Mouse (Mus musculus): ENCODE data around the gene Smap2. TPM values are rescaled to one million over a fixed set of nuclear protein-coding genes. Genes with fewer than 3 reads are reported as not detected.

Smap2 gene
- total and polyA plus RNA-seq, 2 experiments = 13.7 to 19.2 TPM

- no peaks in the 10 kb centered on the region for H3K79me2 ChIP-seq (ENCODE audit: control insufficient read depth, insufficient read depth, low read length)
- WGBS = 20% methylated on average over 35 of the region's 35 CpGs
- no peaks in the 10 kb centered on the region for H3K36me3 ChIP-seq (ENCODE audit: control insufficient read depth, insufficient read depth, low read length)
- no peak overlapping the region for H3K9ac ChIP-seq (ENCODE audit: low read depth, low read length)
- peaks cover 5% of the 10 kb centered on the region; the same call in 1 of the 2 replicates for H3K27me3 ChIP-seq (ENCODE audit: control insufficient read depth, insufficient read depth, low read length)
- TF ChIP-seq CTCF (IDR thresholded peaks at IDR 0.05; ENCODE audit: low read depth, low read length) (no peak), POLR2A (IDR thresholded peaks at IDR 0.05; ENCODE audit: extremely low read depth, insufficient read depth, low read length) (no peak)
- no peak for DNase-seq (ENCODE audit: extremely low read depth, low read depth, low spot score)
- H3K4me1 ChIP-seq (ENCODE audit: control insufficient read depth, insufficient read depth, low read length) = peaks cover 3% of the 10 kb centered on the region
- H3K4me3 ChIP-seq (ENCODE audit: insufficient read depth, low read depth, low read length) = no peak overlapping the region
- H3K27ac ChIP-seq (replicated peaks; ENCODE audit: insufficient read depth, low read depth, low read length) = no peak overlapping the region
Measured at GRCm38 (mm10) chr4:121052454-121053323, 35.6 kb upstream of the Smap2 start.

GRCm38 (mm10) chr4:121051863-121052262 lies 34.8 kb upstream of the Smap2 start:
- no peaks in the 10 kb centered on the region for H3K79me2 ChIP-seq (ENCODE audit: control insufficient read depth, insufficient read depth, low read length)
- H3K4me1 ChIP-seq (ENCODE audit: control insufficient read depth, insufficient read depth, low read length) = peaks cover 3% of the 10 kb centered on the region
- 76% methylated on average over 4 of the region's 4 CpGs for WGBS

GRCm38 (mm10) chr4:121042946-121043345 lies 25.9 kb upstream of the Smap2 start:
- TF ChIP-seq POLR2A (IDR thresholded peaks at IDR 0.05; ENCODE audit: extremely low read depth, insufficient read depth, low read length) = no peak
- no peak for TF ChIP-seq CTCF (IDR thresholded peaks at IDR 0.05; ENCODE audit: low read depth, low read length)

More at GRCm38 (mm10) chr4:121051863-121052262, 34.8 kb upstream of the Smap2 start:
- H3K36me3 ChIP-seq (ENCODE audit: control insufficient read depth, insufficient read depth, low read length) = no peaks in the 10 kb centered on the region
- H3K27ac ChIP-seq (replicated peaks; ENCODE audit: insufficient read depth, low read depth, low read length) = no peak overlapping the region
- H3K4me3 ChIP-seq (ENCODE audit: insufficient read depth, low read depth, low read length) = no peak overlapping the region
- H3K27me3 ChIP-seq (ENCODE audit: control insufficient read depth, insufficient read depth, low read length) = peaks cover 5% of the 10 kb centered on the region; the same call in 1 of the 2 replicates
- no peak for TF ChIP-seq CTCF (IDR thresholded peaks at IDR 0.05; ENCODE audit: low read depth, low read length)
- no peak for TF ChIP-seq POLR2A (IDR thresholded peaks at IDR 0.05; ENCODE audit: extremely low read depth, insufficient read depth, low read length)
- no peak for DNase-seq (ENCODE audit: extremely low read depth, low read depth, low spot score)
- no peak overlapping the region for H3K9ac ChIP-seq (ENCODE audit: low read depth, low read length)

GRCm38 (mm10) chr4:121042472-121042871 lies 25.4 kb upstream of the Smap2 start:
- no peak for TF ChIP-seq POLR2A (IDR thresholded peaks at IDR 0.05; ENCODE audit: extremely low read depth, insufficient read depth, low read length)
- no peak for TF ChIP-seq CTCF (IDR thresholded peaks at IDR 0.05; ENCODE audit: low read depth, low read length)
- no peak overlapping the region for H3K9ac ChIP-seq (ENCODE audit: low read depth, low read length)
- no peaks in the 10 kb centered on the region for H3K79me2 ChIP-seq (ENCODE audit: control insufficient read depth, insufficient read depth, low read length)
- WGBS = 88% methylated on average over 5 of the region's 5 CpGs
- DNase-seq (ENCODE audit: extremely low read depth, low read depth, low spot score) = no peak
- H3K4me1 ChIP-seq (ENCODE audit: control insufficient read depth, insufficient read depth, low read length) = no peaks in the 10 kb centered on the region
- no peak overlapping the region for H3K27ac ChIP-seq (replicated peaks; ENCODE audit: insufficient read depth, low read depth, low read length)
- no peaks in the 10 kb centered on the region for H3K36me3 ChIP-seq (ENCODE audit: control insufficient read depth, insufficient read depth, low read length)
- peaks cover 13% of the 10 kb centered on the region for H3K27me3 ChIP-seq (ENCODE audit: control insufficient read depth, insufficient read depth, low read length)
- no peak overlapping the region for H3K4me3 ChIP-seq (ENCODE audit: insufficient read depth, low read depth, low read length)

More at GRCm38 (mm10) chr4:121042946-121043345, 25.9 kb upstream of the Smap2 start:
- Histone ChIP-seq H3K27me3 (ENCODE audit: control insufficient read depth, insufficient read depth, low read length) (peaks cover 13% of the 10 kb centered on the region), H3K4me1 (ENCODE audit: control insufficient read depth, insufficient read depth, low read length) (no peaks in the 10 kb centered on the region), H3K79me2 (ENCODE audit: control insufficient read depth, insufficient read depth, low read length) (no peaks in the 10 kb centered on the region), H3K36me3 (ENCODE audit: control insufficient read depth, insufficient read depth, low read length) (no peaks in the 10 kb centered on the region), H3K4me3 (ENCODE audit: insufficient read depth, low read depth, low read length) (no peak overlapping the region), H3K9ac (ENCODE audit: low read depth, low read length) (no peak overlapping the region), H3K27ac (replicated peaks; ENCODE audit: insufficient read depth, low read depth, low read length) (no peak overlapping the region)
- DNase-seq (ENCODE audit: extremely low read depth, low read depth, low spot score) = no peak
- WGBS = 88% methylated on average over 3 of the region's 3 CpGs

DNA sequence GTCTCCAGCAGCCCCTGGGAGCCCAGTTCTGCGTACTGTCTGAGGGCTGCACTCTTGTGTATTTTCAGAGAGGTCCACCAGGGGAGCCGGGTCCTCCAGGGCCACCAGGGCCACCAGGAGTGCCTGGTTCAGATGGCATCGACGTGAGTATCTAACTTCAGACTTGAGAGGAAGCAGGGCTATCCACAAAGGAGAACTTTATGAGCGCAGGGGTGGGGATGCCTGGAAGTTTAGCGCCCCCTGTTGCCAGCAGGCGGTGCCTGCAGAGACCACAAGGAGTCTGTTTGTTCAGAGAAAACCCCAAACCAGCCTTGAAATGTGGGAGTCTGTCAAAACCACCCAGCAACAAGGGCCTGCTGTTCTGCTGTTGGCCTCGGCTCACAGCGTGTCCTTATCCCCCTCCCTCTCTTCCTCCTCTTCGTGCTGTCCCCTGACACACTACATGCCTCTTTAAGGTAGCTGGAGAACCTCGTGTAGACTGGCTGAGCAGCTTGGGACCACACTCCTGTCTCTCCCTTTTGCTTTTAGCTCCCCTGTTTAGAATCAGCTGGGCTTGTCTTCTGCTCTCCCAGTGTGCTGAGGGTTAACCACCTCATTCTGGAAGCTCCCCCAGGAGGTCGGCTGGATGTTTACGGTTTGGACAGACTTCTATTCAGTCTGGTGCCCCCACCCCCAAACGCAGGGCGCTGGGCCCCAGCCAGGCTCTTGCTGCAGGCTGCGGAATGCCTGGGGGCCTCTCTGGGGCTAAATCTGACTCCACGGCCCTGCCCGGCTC lies 24.0 kb upstream of the Smap2 start:
- DNase-seq (ENCODE audit: extremely low read depth, low read depth, low spot score) = no peak
- H3K9ac ChIP-seq (ENCODE audit: low read depth, low read length) = no peak overlapping the region
- no peaks in the 10 kb centered on the region for H3K4me1 ChIP-seq (ENCODE audit: control insufficient read depth, insufficient read depth, low read length)
- no peaks in the 10 kb centered on the region for H3K36me3 ChIP-seq (ENCODE audit: control insufficient read depth, insufficient read depth, low read length)
- H3K27ac ChIP-seq (replicated peaks; ENCODE audit: insufficient read depth, low read depth, low read length) = no peak overlapping the region
- 29% methylated on average over 18 of the region's 18 CpGs for WGBS
- H3K4me3 ChIP-seq (ENCODE audit: insufficient read depth, low read depth, low read length) = no peak overlapping the region
- H3K79me2 ChIP-seq (ENCODE audit: control insufficient read depth, insufficient read depth, low read length) = no peaks in the 10 kb centered on the region
- TF ChIP-seq POLR2A (IDR thresholded peaks at IDR 0.05; ENCODE audit: extremely low read depth, insufficient read depth, low read length) (no peak), CTCF (IDR thresholded peaks at IDR 0.05; ENCODE audit: low read depth, low read length) (peak; percentile 86)
- H3K27me3 ChIP-seq (ENCODE audit: control insufficient read depth, insufficient read depth, low read length) = peaks cover 13% of the 10 kb centered on the region

Measured in liver, adult 2 months (tissue).